Mouse (Mus musculus) brain, embryonic 14.5 days (tissue): ENCODE results near the gene Dennd1a. TPM values are rescaled to one million over a fixed set of nuclear protein-coding genes. Genes with fewer than 3 reads are reported as not detected.

Source experiments
- DNase-seq: peaks from one replicate; pipeline ENCODE4 v3.0.0-alpha.2; 2011; ENCODE audit warnings: low read depth
- CTCF ChIP-seq: fragments of 200-500 bp; IDR thresholded peaks from 2 replicates; pipeline ENCODE4 v1.5.1; 2012; ENCODE audit warnings: inconsistent platforms, mild to moderate bottlenecking, moderate library complexity, borderline replicate concordance; ENCODE audit not compliant: insufficient read depth, insufficient read length; ENCODE audit errors: extremely low read depth
- POLR2A ChIP-seq: fragments of 200-500 bp; IDR thresholded peaks from 2 replicates; pipeline ENCODE4 v1.6.1; 2012; ENCODE audit warnings: mild to moderate bottlenecking, inconsistent platforms, borderline replicate concordance; ENCODE audit not compliant: poor library complexity, insufficient read depth, insufficient read length, severe bottlenecking; ENCODE audit errors: extremely low read depth
- polyA plus RNA-seq: library from polyadenylated mRNA; depleted of rRNA; stranded (reverse); fragments of >200 nt; gene quantifications from 2 replicates; pipeline ENCODE4 v1.2.3, GENCODE M21; 2012; rRNA removed

Dennd1a gene
- polyA plus RNA-seq = 30.1 and 42.2 TPM in 2 replicates

DNA sequence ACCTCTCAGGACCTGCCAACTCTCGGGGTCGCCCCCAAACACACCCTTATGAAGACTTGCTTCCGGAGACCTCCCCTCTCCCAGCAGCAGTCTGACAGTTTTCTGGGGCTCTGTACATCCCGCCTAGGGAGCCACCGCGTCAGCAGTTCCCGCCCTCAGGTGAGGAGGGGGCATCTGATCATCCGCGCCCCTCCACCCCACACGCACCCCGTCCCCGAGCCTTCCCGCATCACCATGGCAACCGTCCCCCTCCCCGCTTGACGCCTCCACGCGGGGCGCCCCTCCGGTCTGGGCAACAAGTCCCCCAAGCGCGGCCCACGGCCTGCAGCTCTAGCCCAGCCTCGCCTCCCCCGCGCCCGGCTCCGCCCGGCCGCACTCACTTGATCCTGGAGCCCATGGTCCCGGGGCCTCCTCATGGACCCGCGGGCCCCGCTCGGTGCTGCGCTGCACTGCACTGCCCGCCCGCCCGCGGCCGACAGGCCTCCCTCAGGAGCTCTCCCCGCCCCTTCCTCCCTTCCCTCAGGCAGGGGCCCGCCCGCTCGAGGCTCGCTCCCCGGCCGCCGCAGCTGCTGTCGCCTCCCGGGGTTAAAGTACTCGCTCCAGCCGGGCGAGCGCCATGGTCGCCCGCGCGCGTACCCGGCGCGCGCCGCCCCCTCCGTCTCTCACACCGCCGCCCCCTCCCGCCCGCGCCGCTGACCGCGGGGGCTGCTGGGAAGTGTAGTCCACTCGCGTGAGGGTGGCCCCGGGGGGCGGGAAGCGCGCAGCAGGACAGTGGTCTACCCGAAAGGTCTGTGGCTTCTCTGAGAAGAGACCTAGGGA, at the start of gene Dennd1a:
Gene Dennd1a, minus strand, starts transcription at position 658 of the 819 bp plus-strand sequence.
- TF ChIP-seq POLR2A = peak; percentile 92
- no peak for TF ChIP-seq CTCF
- DNase-seq = peak; percentile 93

DNA sequence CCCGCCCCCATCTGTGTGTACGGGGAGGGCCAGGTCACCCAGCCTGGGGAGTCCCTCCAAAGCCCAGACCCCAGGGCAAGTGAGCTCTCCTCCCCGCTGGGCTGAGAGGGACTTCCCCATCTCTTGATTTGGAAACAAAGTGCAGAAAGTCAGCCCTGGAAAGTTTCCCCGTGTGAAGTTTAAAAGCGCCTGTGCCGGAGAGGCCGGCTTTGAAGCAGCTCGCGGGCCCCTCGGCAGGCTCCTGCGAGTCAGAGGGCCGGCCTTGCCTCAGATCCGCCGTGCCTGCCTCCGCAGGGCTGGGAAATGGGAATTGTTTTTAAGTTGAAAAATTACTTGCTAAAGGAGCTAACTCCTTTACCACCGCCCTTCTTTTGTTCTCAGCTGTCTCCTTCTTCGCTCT, 49.4 kb upstream of the Dennd1a start:
- TF ChIP-seq POLR2A (no peak), CTCF (no peak)
- peak; percentile 68 for DNase-seq

- DNase-seq = peak; percentile 54
These were observed 46.5 kb upstream of the Dennd1a start for GRCm38 (mm10) chr2:38333586-38334119.

GRCm38 (mm10) chr2:38326671-38327070, 39.5 kb upstream of the Dennd1a start:
- DNase-seq = no peak
- no peak for TF ChIP-seq POLR2A

More at GRCm38 (mm10) chr2:38333586-38334119, 46.5 kb upstream of the Dennd1a start:
- TF ChIP-seq POLR2A (no peak), CTCF (no peak)

DNA sequence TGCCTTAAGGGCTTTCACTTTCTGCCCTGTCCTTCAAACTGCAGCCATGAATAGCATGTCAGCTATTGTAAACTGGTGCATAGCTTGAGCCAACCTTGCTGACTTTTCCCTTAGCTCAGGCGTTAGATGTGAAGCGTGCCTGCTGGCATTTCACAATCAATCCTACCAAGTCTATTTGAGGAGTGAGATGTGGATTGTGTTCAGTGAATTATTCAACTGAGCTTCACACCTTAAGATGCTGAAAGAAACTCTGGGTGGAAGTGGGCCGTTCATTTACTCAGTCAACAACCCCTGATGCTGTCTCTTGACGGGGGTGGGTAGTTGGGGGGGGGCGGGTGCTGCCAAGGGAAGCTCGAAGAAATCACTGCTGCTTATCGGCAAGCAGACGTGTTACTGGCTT, 36.2 kb upstream of the Dennd1a start:
- DNase-seq = peak; percentile 13
- TF ChIP-seq CTCF (no peak), POLR2A (no peak)

- TF ChIP-seq CTCF = no peak
- TF ChIP-seq POLR2A = no peak
- peak; percentile 20 for DNase-seq
These were observed 33.7 kb upstream of the Dennd1a start for GRCm38 (mm10) chr2:38320911-38321310.

DNA sequence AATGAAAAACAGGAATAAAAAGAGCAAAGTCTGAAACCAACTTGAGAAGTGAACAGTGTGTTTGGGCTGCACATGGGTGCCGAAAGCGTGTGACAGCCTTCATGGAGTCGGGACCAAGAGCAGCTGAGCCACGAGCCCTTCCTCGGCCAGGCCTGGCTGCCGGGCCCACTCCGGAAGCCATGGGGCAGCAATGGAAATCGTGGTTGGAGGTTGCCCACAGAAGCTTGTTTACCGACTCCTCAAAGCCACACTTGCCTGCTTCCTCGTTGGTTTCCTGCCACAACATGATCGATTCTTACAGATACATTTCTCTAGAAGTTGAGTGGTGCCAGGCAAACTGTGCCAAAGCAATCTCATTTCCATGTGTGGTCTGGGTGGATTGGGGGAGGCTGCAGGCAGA, 31.9 kb upstream of the Dennd1a start:
- DNase-seq = peak; percentile 27
- TF ChIP-seq CTCF (no peak), POLR2A (no peak)

- TF ChIP-seq POLR2A (no peak), CTCF (no peak)
- DNase-seq = no peak
These were observed 26.2 kb upstream of the Dennd1a start for GRCm38 (mm10) chr2:38313399-38313798.

- TF ChIP-seq POLR2A = no peak
- TF ChIP-seq CTCF = no peak
- DNase-seq = peak; percentile 16
These were observed 25.7 kb upstream of the Dennd1a start for GRCm38 (mm10) chr2:38312921-38313320.

DNA sequence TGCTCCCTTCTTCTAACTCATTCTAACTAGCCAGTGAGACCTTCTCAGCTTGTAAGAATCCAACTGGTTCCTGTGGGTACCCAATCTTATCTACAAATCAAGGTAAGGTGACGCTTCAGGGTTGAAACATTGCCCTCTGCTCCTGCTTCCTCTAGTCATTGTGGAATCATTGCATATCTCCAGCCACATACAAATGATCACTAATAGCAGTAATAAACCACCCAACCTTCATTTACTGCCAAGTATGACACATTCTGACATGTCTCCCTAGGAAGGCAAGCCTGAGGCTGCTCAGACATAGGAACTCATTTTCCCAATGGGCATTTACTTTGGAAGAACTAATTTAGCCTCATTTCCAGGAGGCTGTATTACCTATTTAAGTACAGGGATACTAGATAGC, 18.0 kb upstream of the Dennd1a start:
- TF ChIP-seq POLR2A (no peak), CTCF (no peak)
- no peak for DNase-seq

GRCm38 (mm10) chr2:38300941-38301340, 13.8 kb upstream of the Dennd1a start:
- DNase-seq = no peak
- TF ChIP-seq CTCF (no peak), POLR2A (no peak)

DNA sequence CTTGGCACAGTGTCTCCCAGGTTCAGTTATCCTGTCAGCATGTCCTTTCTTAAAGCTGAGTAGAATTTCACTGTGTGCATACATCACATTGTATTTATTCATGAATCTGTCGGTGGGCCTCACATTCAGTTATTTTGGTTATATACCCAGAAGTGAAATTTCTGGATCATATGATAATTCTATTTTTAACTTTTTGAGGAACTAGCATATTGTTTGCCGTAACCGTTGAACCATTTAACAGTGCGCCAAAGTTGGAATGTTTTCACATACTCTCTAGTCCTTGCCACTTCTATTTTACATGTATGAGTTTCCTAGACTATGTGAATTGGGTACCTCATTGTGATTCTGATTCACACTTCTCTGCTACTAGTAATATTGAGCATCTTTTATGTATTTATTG, 8.7 kb upstream of the Dennd1a start:
- no peak for TF ChIP-seq POLR2A
- no peak for TF ChIP-seq CTCF
- no peak for DNase-seq
